Mouse (Mus musculus): ENCODE data around the gene Naa25. TPM values are rescaled to one million over a fixed set of nuclear protein-coding genes. Genes with fewer than 3 reads are reported as not detected.

Naa25 gene
- polyA plus RNA-seq, 1 experiment from 2014 or later: 58.5 TPM

GRCm38 (mm10) chr5:121477680-121478079, 79.9 kb downstream of the Naa25 start:
- Histone ChIP-seq H3K4me1 (ENCODE audit: control insufficient read depth, insufficient read depth, low read depth, low read length) (no peaks in the 10 kb centered on the region), H3K27me3 (replicated peaks; ENCODE audit: control insufficient read depth, insufficient read depth, low read length) (no peaks in the 10 kb centered on the region), H3K36me3 (ENCODE audit: control insufficient read depth, insufficient read depth, low read length) (no peaks in the 10 kb centered on the region), H3K4me2 (ENCODE audit: low read length) (no peak overlapping the region), H3K9me3 (ENCODE audit: control insufficient read depth, low read length) (no peaks in the 10 kb centered on the region), H3K9ac (ENCODE audit: low read depth, low read length) (no peak overlapping the region), H3K27ac (ENCODE audit: low read depth, low read length) (no peak overlapping the region), H3K4me3 (ENCODE audit: low read length) (no peak overlapping the region)
- WGBS: 32% methylated on average over 3 of the region's 3 CpGs
- no peak for ATAC-seq

GRCm38 (mm10) chr5:121484801-121485200, 87.1 kb downstream of the Naa25 start:
- no peaks in the 10 kb centered on the region for H3K36me3 ChIP-seq (ENCODE audit: control insufficient read depth, insufficient read depth, low read length)
- H3K9ac ChIP-seq (ENCODE audit: low read depth, low read length): no peak overlapping the region
- H3K4me1 ChIP-seq (ENCODE audit: control insufficient read depth, insufficient read depth, low read depth, low read length): no peaks in the 10 kb centered on the region
- H3K27me3 ChIP-seq (replicated peaks; ENCODE audit: control insufficient read depth, insufficient read depth, low read length): no peaks in the 10 kb centered on the region
- no peaks in the 10 kb centered on the region for H3K9me3 ChIP-seq (ENCODE audit: control insufficient read depth, low read length)
- ATAC-seq: no peak
- H3K4me3 ChIP-seq (ENCODE audit: low read length): no peak overlapping the region
- H3K4me2 ChIP-seq (ENCODE audit: low read length): no peak overlapping the region
- H3K27ac ChIP-seq (ENCODE audit: low read depth, low read length): no peak overlapping the region
- 85% methylated on average over 5 of the region's 5 CpGs for WGBS

GRCm38 (mm10) chr5:121493305-121493704, 95.6 kb downstream of the Naa25 start:
- Histone ChIP-seq H3K9me3 (ENCODE audit: control insufficient read depth, low read length) (no peaks in the 10 kb centered on the region), H3K36me3 (ENCODE audit: control insufficient read depth, insufficient read depth, low read length) (no peaks in the 10 kb centered on the region), H3K27ac (ENCODE audit: low read depth, low read length) (no peak overlapping the region), H3K4me2 (ENCODE audit: low read length) (no peak overlapping the region), H3K4me3 (ENCODE audit: low read length) (no peak overlapping the region), H3K27me3 (replicated peaks; ENCODE audit: control insufficient read depth, insufficient read depth, low read length) (no peaks in the 10 kb centered on the region), H3K4me1 (ENCODE audit: control insufficient read depth, insufficient read depth, low read depth, low read length) (no peaks in the 10 kb centered on the region), H3K9ac (ENCODE audit: low read depth, low read length) (no peak overlapping the region)
- 75% methylated on average over 8 of the region's 8 CpGs for WGBS
- ATAC-seq: no peak

Other genes with a start within 250 kb of the Naa25 start
- 18.8 and 20.9 TPM in 2 replicates for gene Ptpn11, start 206.5 kb upstream of the Naa25 start, polyA plus RNA-seq (2015; fragmentation: Nextera tagmentation; extraction: Ambion mirVana)
- 318 and 333 TPM in 2 replicates for gene Rpl6, start 193.5 kb upstream of the Naa25 start, polyA plus RNA-seq (2015; fragmentation: Nextera tagmentation; extraction: Ambion mirVana)
- gene Hectd4, start 177.7 kb upstream of the Naa25 start, polyA plus RNA-seq (2015; fragmentation: Nextera tagmentation; extraction: Ambion mirVana): 16.6 and 17.1 TPM in 2 replicates
- gene Trafd1, start 12.3 kb upstream of the Naa25 start, polyA plus RNA-seq (2015; fragmentation: Nextera tagmentation; extraction: Ambion mirVana): 112 and 124 TPM in 2 replicates
- gene Tmem116, start 54.0 kb downstream of the Naa25 start, polyA plus RNA-seq (2015; fragmentation: Nextera tagmentation; extraction: Ambion mirVana): 1.9 and 2.3 TPM in 2 replicates
- gene Erp29, start 54.6 kb downstream of the Naa25 start, polyA plus RNA-seq (2015; fragmentation: Nextera tagmentation; extraction: Ambion mirVana): 199 and 211 TPM in 2 replicates
- gene Adam1b, start 105.5 kb downstream of the Naa25 start, polyA plus RNA-seq (2015; fragmentation: Nextera tagmentation; extraction: Ambion mirVana): 0.07 TPM in 1 of 2 replicates, not detected in the other
- 3.1 and 3.8 TPM in 2 replicates for gene Adam1a, start 147.5 kb downstream of the Naa25 start, polyA plus RNA-seq (2015; fragmentation: Nextera tagmentation; extraction: Ambion mirVana)
- 0.40 TPM in 1 of 2 replicates, not detected in the other for gene Gm42878, start 147.5 kb downstream of the Naa25 start, polyA plus RNA-seq (2015; fragmentation: Nextera tagmentation; extraction: Ambion mirVana)
- gene Mapkapk5, start 148.0 kb downstream of the Naa25 start, polyA plus RNA-seq (2015; fragmentation: Nextera tagmentation; extraction: Ambion mirVana): 61.7 and 64.5 TPM in 2 replicates
- gene Aldh2, start 195.9 kb downstream of the Naa25 start, polyA plus RNA-seq (2015; fragmentation: Nextera tagmentation; extraction: Ambion mirVana): 150 and 156 TPM in 2 replicates
- gene Acad12, start 221.0 kb downstream of the Naa25 start, polyA plus RNA-seq (2015; fragmentation: Nextera tagmentation; extraction: Ambion mirVana): 2.0 and 2.6 TPM in 2 replicates

All from hindbrain, embryonic 16.5 days (tissue).